Mouse (Mus musculus): ENCODE results near the gene Cxcr5. TPM values are rescaled to one million over a fixed set of nuclear protein-coding genes. Genes with fewer than 3 reads are reported as not detected.

Gene Cxcr5
- polyA plus RNA-seq, 1 experiment = not detected

DNA sequence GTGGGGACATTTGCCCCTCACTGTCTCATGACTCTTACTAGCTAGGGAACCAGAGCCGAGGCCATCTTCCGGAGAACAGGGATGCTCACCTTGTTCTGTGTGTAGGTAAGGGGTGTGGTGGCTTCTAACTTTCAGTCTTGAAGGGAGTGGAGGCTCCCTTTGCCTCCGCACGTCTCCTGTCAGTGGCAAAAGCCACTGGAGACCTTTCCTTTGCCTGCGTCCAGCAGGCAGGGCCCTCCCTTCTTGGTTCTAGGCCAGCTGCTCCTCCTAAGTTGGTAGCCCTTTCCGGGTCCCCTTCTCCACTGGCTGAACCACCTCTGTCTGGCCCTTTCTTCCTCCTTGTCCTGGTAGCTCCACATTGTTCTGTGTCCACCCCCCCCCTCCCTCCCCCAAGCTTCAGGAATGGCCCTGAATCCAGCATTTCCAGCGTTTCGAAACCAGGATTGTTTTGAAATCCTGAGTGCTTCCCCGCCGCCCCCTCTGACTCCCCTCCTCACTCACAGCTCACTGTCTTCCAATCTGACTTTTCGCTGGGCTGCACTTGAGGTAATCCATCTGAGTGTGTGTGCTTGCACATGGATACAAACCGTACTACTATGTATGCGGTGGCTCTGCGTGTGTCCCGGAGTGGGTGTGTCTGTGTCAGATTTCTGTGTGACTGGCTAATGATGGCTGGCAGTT lies 74.8 kb downstream of the Cxcr5 start:
- H3K4me3 ChIP-seq (ENCODE audit: low read depth, low read length) = no peak overlapping the region
- H3K9ac ChIP-seq (ENCODE audit: low read depth, poor library complexity, severe bottlenecking) = no peak overlapping the region

DNA sequence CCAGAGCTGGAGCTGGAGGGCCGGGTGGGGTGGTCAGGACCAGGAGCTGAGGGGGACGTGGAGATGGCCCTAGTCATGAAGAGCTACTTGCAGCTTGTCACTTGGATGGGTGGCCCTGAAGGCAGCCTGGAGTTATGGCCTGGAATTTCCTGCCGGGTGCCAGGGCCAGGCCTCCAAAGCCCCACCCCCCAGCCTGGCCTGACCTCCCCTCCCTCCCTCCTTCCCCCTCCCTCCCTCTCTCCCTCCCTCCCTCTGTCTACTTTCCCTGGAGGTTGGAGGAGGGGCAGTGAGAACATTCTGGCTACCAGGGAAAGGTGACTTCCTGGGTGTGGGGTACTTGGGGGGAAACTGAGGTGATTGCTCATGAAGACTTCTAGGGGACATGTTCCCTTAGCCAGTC lies 75.3 kb downstream of the Cxcr5 start:
- H3K9me3 ChIP-seq (replicated peaks; ENCODE audit: control insufficient read depth, insufficient read depth, low read length, poor library complexity, severe bottlenecking) = no peaks in the 10 kb centered on the region
- H3K27me3 ChIP-seq (ENCODE audit: control insufficient read depth, insufficient read depth, low read length, poor library complexity, severe bottlenecking) = no peaks in the 10 kb centered on the region
- no peak for TF ChIP-seq POLR2A (IDR thresholded peaks at IDR 0.05; ENCODE audit: insufficient read depth, low read length)
- TF ChIP-seq EP300 (IDR thresholded peaks at IDR 0.05; ENCODE audit: insufficient read depth, low read depth, low read length) = no peak
- no peak for TF ChIP-seq CTCF (IDR thresholded peaks at IDR 0.05; ENCODE audit: low read depth, low read length)
- no peak overlapping the region for H3K9ac ChIP-seq (ENCODE audit: low read depth, poor library complexity, severe bottlenecking)
- peaks cover 14% of the 10 kb centered on the region for H3K4me1 ChIP-seq (ENCODE audit: control insufficient read depth, insufficient read depth, low read length)
- H3K27ac ChIP-seq (ENCODE audit: insufficient read depth, low read length) = no peak overlapping the region
- H3K4me3 ChIP-seq (ENCODE audit: low read depth, low read length) = no peak overlapping the region
- no peaks in the 10 kb centered on the region for H3K36me3 ChIP-seq (ENCODE audit: control insufficient read depth, insufficient read depth, low read length, poor library complexity, severe bottlenecking)

More for the DNA sequence above, 74.8 kb downstream of the Cxcr5 start:
- Histone ChIP-seq H3K27ac (ENCODE audit: insufficient read depth, low read length) (no peak overlapping the region), H3K4me1 (ENCODE audit: control insufficient read depth, insufficient read depth, low read length) (peaks cover 14% of the 10 kb centered on the region), H3K9me3 (replicated peaks; ENCODE audit: control insufficient read depth, insufficient read depth, low read length, poor library complexity, severe bottlenecking) (no peaks in the 10 kb centered on the region), H3K36me3 (ENCODE audit: control insufficient read depth, insufficient read depth, low read length, poor library complexity, severe bottlenecking) (no peaks in the 10 kb centered on the region), H3K27me3 (ENCODE audit: control insufficient read depth, insufficient read depth, low read length, poor library complexity, severe bottlenecking) (no peaks in the 10 kb centered on the region)
- TF ChIP-seq EP300 (IDR thresholded peaks at IDR 0.05; ENCODE audit: insufficient read depth, low read depth, low read length) (no peak), POLR2A (IDR thresholded peaks at IDR 0.05; ENCODE audit: insufficient read depth, low read length) (no peak), CTCF (IDR thresholded peaks at IDR 0.05; ENCODE audit: low read depth, low read length) (no peak)

DNA sequence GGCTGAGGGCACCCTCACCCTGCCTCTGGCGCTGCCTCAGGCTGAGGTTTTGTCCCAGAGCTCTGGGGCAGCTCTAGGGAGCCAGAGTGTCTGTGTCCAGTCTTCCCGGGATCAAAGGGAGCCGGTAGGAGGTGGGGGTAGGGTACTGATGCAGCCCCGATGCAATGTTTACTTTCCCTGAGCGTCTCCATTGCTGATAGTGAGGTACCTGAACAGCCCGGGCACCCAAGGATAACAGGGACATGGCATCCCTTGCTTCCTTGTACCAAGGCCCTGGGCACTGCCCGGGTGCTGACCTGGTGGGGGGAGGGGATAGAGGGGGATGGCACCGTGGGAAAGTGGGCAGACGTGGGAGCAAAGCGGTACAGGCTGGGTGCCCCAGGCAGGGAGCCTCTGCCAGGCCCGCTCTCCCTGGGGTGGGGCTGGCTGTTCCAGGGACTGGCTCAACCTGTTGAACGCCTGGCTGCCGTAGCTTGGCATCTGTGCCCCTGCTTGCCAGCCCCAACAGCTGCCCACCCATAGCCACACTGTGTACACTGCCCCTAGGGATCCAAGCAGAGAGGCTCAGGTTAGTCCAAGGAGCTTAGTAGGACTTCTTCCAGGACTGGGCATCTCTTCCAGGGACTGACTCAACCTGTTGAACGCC lies 76.0 kb downstream of the Cxcr5 start:
- no peak for TF ChIP-seq CTCF (IDR thresholded peaks at IDR 0.05; ENCODE audit: low read depth, low read length)
- TF ChIP-seq EP300 (IDR thresholded peaks at IDR 0.05; ENCODE audit: insufficient read depth, low read depth, low read length) = no peak
- TF ChIP-seq POLR2A (IDR thresholded peaks at IDR 0.05; ENCODE audit: insufficient read depth, low read length) = no peak
- Histone ChIP-seq H3K4me3 (ENCODE audit: low read depth, low read length) (no peak overlapping the region), H3K4me1 (ENCODE audit: control insufficient read depth, insufficient read depth, low read length) (peaks cover 14% of the 10 kb centered on the region), H3K36me3 (ENCODE audit: control insufficient read depth, insufficient read depth, low read length, poor library complexity, severe bottlenecking) (no peaks in the 10 kb centered on the region), H3K27ac (ENCODE audit: insufficient read depth, low read length) (no peak overlapping the region), H3K9me3 (replicated peaks; ENCODE audit: control insufficient read depth, insufficient read depth, low read length, poor library complexity, severe bottlenecking) (no peaks in the 10 kb centered on the region), H3K27me3 (ENCODE audit: control insufficient read depth, insufficient read depth, low read length, poor library complexity, severe bottlenecking) (no peaks in the 10 kb centered on the region), H3K9ac (ENCODE audit: low read depth, poor library complexity, severe bottlenecking) (no peak overlapping the region)

DNA sequence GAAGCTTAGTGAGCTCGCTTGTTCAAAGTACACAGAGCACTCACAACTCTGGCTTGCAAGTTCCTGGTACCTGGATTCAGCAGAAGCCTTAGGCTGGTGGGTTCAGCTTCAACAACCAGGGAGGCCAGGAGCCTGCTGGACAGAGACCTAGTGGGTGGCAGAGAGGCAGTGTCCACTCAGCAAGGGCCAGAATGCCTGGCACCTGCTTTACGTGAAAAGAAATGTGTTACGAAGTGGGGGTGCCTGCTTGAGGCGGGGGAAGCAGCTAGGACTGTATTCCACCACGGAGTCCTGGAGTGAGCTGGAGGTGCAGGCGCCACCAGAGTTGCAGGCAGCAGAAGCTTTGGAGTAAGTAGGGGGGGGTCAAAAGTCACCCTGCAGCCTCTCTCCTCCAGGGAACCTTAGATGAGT lies 76.6 kb downstream of the Cxcr5 start:
- no peaks in the 10 kb centered on the region for H3K36me3 ChIP-seq (ENCODE audit: control insufficient read depth, insufficient read depth, low read length, poor library complexity, severe bottlenecking)
- H3K9me3 ChIP-seq (replicated peaks; ENCODE audit: control insufficient read depth, insufficient read depth, low read length, poor library complexity, severe bottlenecking) = no peaks in the 10 kb centered on the region
- no peak overlapping the region for H3K27ac ChIP-seq (ENCODE audit: insufficient read depth, low read length)
- no peak overlapping the region for H3K4me3 ChIP-seq (ENCODE audit: low read depth, low read length)
- H3K9ac ChIP-seq (ENCODE audit: low read depth, poor library complexity, severe bottlenecking) = no peak overlapping the region
- H3K4me1 ChIP-seq (ENCODE audit: control insufficient read depth, insufficient read depth, low read length) = peaks cover 14% of the 10 kb centered on the region
- no peaks in the 10 kb centered on the region for H3K27me3 ChIP-seq (ENCODE audit: control insufficient read depth, insufficient read depth, low read length, poor library complexity, severe bottlenecking)
- TF ChIP-seq EP300 (IDR thresholded peaks at IDR 0.05; ENCODE audit: insufficient read depth, low read depth, low read length) (no peak), CTCF (IDR thresholded peaks at IDR 0.05; ENCODE audit: low read depth, low read length) (no peak), POLR2A (IDR thresholded peaks at IDR 0.05; ENCODE audit: insufficient read depth, low read length) (no peak)

DNA sequence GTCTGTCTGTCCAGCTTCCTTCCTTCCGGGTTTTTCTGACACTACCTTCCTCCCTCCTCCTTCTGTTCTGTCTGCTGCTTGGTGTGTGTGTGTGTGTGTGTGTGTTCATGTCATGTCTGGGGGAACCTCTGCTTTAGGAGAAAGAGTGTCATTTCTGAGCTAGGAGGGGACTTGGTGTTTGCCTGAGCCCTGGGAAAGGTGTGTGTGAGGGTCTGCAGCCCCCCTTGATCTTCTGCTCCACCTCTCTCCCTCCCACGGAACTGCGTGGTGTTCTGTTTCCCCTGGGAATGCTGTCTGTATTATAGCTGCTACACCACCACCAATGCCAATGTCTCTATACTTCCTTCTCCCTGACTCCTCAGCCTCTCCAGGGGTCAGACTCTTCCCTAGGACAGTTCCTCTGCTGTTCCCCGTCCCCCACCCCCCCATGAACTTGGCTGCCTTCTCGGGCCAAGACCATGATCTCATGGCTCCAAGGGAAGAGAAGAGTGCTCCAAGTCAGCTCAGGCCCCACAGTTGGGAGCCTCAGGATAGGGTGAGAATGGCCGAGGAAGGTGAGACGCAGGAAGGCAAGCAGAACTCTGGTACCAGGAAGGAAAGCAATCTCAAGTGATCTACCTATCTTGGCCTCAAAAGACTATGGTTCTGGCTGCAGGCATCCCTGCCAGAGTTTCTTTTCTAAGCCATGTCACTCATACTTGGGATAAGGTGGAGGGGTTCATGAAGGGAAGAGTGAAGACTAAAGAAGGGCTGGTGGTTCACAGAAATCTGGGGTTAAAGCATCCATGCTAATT lies 77.2 kb downstream of the Cxcr5 start:
- Histone ChIP-seq H3K27me3 (ENCODE audit: control insufficient read depth, insufficient read depth, low read length, poor library complexity, severe bottlenecking) (no peaks in the 10 kb centered on the region), H3K4me1 (ENCODE audit: control insufficient read depth, insufficient read depth, low read length) (peaks cover 14% of the 10 kb centered on the region), H3K27ac (ENCODE audit: insufficient read depth, low read length) (no peak overlapping the region), H3K4me3 (ENCODE audit: low read depth, low read length) (no peak overlapping the region), H3K9me3 (replicated peaks; ENCODE audit: control insufficient read depth, insufficient read depth, low read length, poor library complexity, severe bottlenecking) (no peaks in the 10 kb centered on the region), H3K9ac (ENCODE audit: low read depth, poor library complexity, severe bottlenecking) (no peak overlapping the region), H3K36me3 (ENCODE audit: control insufficient read depth, insufficient read depth, low read length, poor library complexity, severe bottlenecking) (no peaks in the 10 kb centered on the region)
- no peak for TF ChIP-seq EP300 (IDR thresholded peaks at IDR 0.05; ENCODE audit: insufficient read depth, low read depth, low read length)
- TF ChIP-seq POLR2A (IDR thresholded peaks at IDR 0.05; ENCODE audit: insufficient read depth, low read length) = no peak
- no peak for TF ChIP-seq CTCF (IDR thresholded peaks at IDR 0.05; ENCODE audit: low read depth, low read length)
